Mouse (Mus musculus) liver, embryonic 14.5 days (tissue): ENCODE data around the gene Bfsp2. TPM values are rescaled to one million over a fixed set of nuclear protein-coding genes. Genes with fewer than 3 reads are reported as not detected.
A peak's percentile ranks its signal among the peaks of the same experiment; 100 is the strongest.

ENCODE experiments used
- ATAC-seq: fragments of 200-750 bp; cut with Nextera tagmentation; 2 replicates; pipeline ENCODE4 v1.8.0; 2017; ENCODE audit warnings: moderate number of reproducible peaks, mild to moderate bottlenecking, moderate library complexity; ENCODE audit not compliant: insufficient read depth
- DNase-seq, 3 experiments: peaks; one replicate each; pipeline ENCODE4 v3.0.0-alpha.2; 2012 to 2013; ENCODE audit warnings: low read depth in 3 of 3, low spot score in 3 of 3
- H3K27ac ChIP-seq: fragments of 300-500 bp; sonication (generic); 2 replicates; pipeline ENCODE4 v1.5.1; 2014; ENCODE audit warnings: moderate library complexity, mild to moderate bottlenecking, control low read depth, inconsistent platforms
- H3K27me3 ChIP-seq: fragments of 300-500 bp; sonication (generic); 2 replicates; pipeline ENCODE4 v1.6.1; 2014; ENCODE audit warnings: mild to moderate bottlenecking, low read length, moderate library complexity; ENCODE audit not compliant: control insufficient read depth, insufficient read depth
- H3K36me3 ChIP-seq: fragments of 300-500 bp; sonication (generic); replicated peaks from 2 replicates; pipeline ENCODE4 v1.6.1; 2014; ENCODE audit warnings: low read depth; ENCODE audit not compliant: control insufficient read depth, insufficient read depth
- H3K4me1 ChIP-seq, 2 experiments: fragments of 200-500 bp in 1 of 2; fragments of 300-500 bp in 1 of 2; sonication (generic) in 1 of 2; replicated peaks; 2 replicates each; pipeline ENCODE4 v1.6.1; 2012 to 2014; ENCODE audit warnings: antibody characterized with exemption in 1 of 2, inconsistent platforms in 1 of 2, low read length in 1 of 2; ENCODE audit not compliant: control insufficient read depth in 2 of 2, insufficient read depth in 2 of 2
- H3K4me2 ChIP-seq: fragments of 300-500 bp; sonication (generic); 2 replicates; pipeline ENCODE4 v1.6.1; 2014; ENCODE audit warnings: low read depth, mild to moderate bottlenecking, control low read depth, moderate library complexity
- H3K4me3 ChIP-seq, 2 experiments: fragments of 200-500 bp in 1 of 2; fragments of 300-500 bp in 1 of 2; sonication (generic) in 1 of 2; 2 replicates each; pipeline ENCODE4 v1.5.1; 2012 to 2014; ENCODE audit warnings: low read depth in 2 of 2, low read length in 2 of 2, mild to moderate bottlenecking in 2 of 2, control low read depth in 1 of 2, inconsistent platforms in 1 of 2, moderate library complexity in 1 of 2; ENCODE audit not compliant: insufficient read depth in 1 of 2
- H3K9ac ChIP-seq: fragments of 300-500 bp; sonication (generic); replicated peaks from 2 replicates; pipeline ENCODE4 v1.6.1; 2014; ENCODE audit warnings: mild to moderate bottlenecking, control low read depth, moderate library complexity
- H3K9me3 ChIP-seq: fragments of 300-500 bp; sonication (generic); 2 replicates; pipeline ENCODE4 v1.6.1; 2016; ENCODE audit warnings: low read length, mixed read lengths; ENCODE audit not compliant: control insufficient read depth
- CTCF ChIP-seq: IDR thresholded peaks from 2 replicates; pipeline ENCODE4 v1.5.1; 2016; ENCODE audit warnings: antibody characterized with exemption, low read depth, control low read depth
- EP300 ChIP-seq: IDR thresholded peaks from 2 replicates; pipeline ENCODE4 v1.6.1; 2016; ENCODE audit warnings: antibody characterized with exemption, low read depth
- WGBS: fragments of 180-500 bp; shearing (Covaris S2); extraction: QIAGEN DNeasy Blood & Tissue Kit; methylation state at CpG from one replicate; pipeline ENCODE4 v1.1.7; 2014; ENCODE audit not compliant: insufficient replicate concordance; 5-methylcytosine and 5-hydroxymethylcytosine counted together
- polyA plus RNA-seq, 2 experiments: library from polyadenylated mRNA; depleted of rRNA in 1 of 2; stranded (reverse) in 1 of 2; unstranded in 1 of 2; fragments of >200 nt; fragmentation: Nextera tagmentation in 1 of 2; extraction: Ambion mirVana in 1 of 2; gene quantifications; 2 replicates each; pipeline versions ENCODE4 v1.2.1 to v1.2.3; 2012 to 2014

Gene Bfsp2
- polyA plus RNA-seq, 2 experiments, result 0.73 to 1.0 TPM

- H3K27ac ChIP-seq, result no peak overlapping the region
- H3K9me3 ChIP-seq, result no peaks in the 10 kb centered on the region
- 55% methylated on average over 11 of the region's 11 CpGs for WGBS
- no peak overlapping the region for H3K9ac ChIP-seq
- no peaks in the 10 kb centered on the region for H3K27me3 ChIP-seq
- H3K4me3 ChIP-seq, result no peak overlapping the region
- DNase-seq (no peak), ATAC-seq (no peak)
- no peak for TF ChIP-seq EP300
- TF ChIP-seq CTCF, result no peak
- no peaks in the 10 kb centered on the region for H3K36me3 ChIP-seq
- 0 out of 4 replicates have a peak, but pooled peaks cover 0 to 3% of the 10 kb centered on the region in 2 experiments for H3K4me1 ChIP-seq
- H3K4me2 ChIP-seq, result no peak overlapping the region
Observed at GRCm38 (mm10) chr9:103426425-103426824, 53.8 kb downstream of the Bfsp2 start.

- Histone ChIP-seq H3K9me3 (no peaks in the 10 kb centered on the region), H3K27ac (no peak overlapping the region), H3K27me3 (no peaks in the 10 kb centered on the region), H3K4me3 (no peak overlapping the region), H3K36me3 (no peaks in the 10 kb centered on the region), H3K4me2 (no peak overlapping the region), H3K9ac (no peak overlapping the region), H3K4me1 (0 out of 4 replicates have a peak, but pooled peaks cover 0 to 3% of the 10 kb centered on the region in 2 experiments)
- ATAC-seq, result no peak
- DNase-seq, result peak in 2 of 3 experiments; percentile 4 to 30
- whole genome bisulfite sequencing, result 12% methylated on average over 11 of the region's 11 CpGs
- no peak for TF ChIP-seq EP300
- no peak for TF ChIP-seq CTCF
Observed at GRCm38 (mm10) chr9:103424869-103425268, 55.4 kb downstream of the Bfsp2 start.

- Histone ChIP-seq H3K36me3 (no peaks in the 10 kb centered on the region), H3K27ac (no peak overlapping the region), H3K9ac (no peak overlapping the region), H3K4me1 (0 out of 4 replicates have a peak, but pooled peaks cover 0 to 3% of the 10 kb centered on the region in 2 experiments), H3K27me3 (no peaks in the 10 kb centered on the region), H3K4me2 (no peak overlapping the region), H3K9me3 (no peaks in the 10 kb centered on the region), H3K4me3 (no peak overlapping the region)
- TF ChIP-seq EP300 (no peak), CTCF (no peak)
- no peak for ATAC-seq
- 37% methylated on average over 8 of the region's 8 CpGs for WGBS
- DNase-seq, result no peak
Observed at GRCm38 (mm10) chr9:103423951-103424350, 56.3 kb downstream of the Bfsp2 start.

- no peak overlapping the region for H3K27ac ChIP-seq
- no peak overlapping the region for H3K4me2 ChIP-seq
- no peak for TF ChIP-seq CTCF
- TF ChIP-seq EP300, result no peak
- H3K4me3 ChIP-seq, result no peak overlapping the region
- no peak for DNase-seq
- H3K27me3 ChIP-seq, result no peaks in the 10 kb centered on the region
- H3K9me3 ChIP-seq, result no peaks in the 10 kb centered on the region
- no peak for ATAC-seq
- no peaks in the 10 kb centered on the region for H3K36me3 ChIP-seq
- 72% methylated on average over 7 of the region's 7 CpGs for WGBS
- H3K9ac ChIP-seq, result no peak overlapping the region
- H3K4me1 ChIP-seq, result 0 out of 4 replicates have a peak, but pooled peaks cover 0 to 3% of the 10 kb centered on the region in 2 experiments
Observed at GRCm38 (mm10) chr9:103423384-103423783, 56.8 kb downstream of the Bfsp2 start.

- Histone ChIP-seq H3K27me3 (no peaks in the 10 kb centered on the region), H3K4me3 (no peak overlapping the region), H3K4me1 (0 out of 4 replicates have a peak, but pooled peaks cover 0 to 3% of the 10 kb centered on the region in 2 experiments), H3K9me3 (no peaks in the 10 kb centered on the region), H3K9ac (no peak overlapping the region), H3K4me2 (no peak overlapping the region), H3K27ac (no peak overlapping the region), H3K36me3 (no peaks in the 10 kb centered on the region)
- TF ChIP-seq CTCF, result no peak
- no peak for TF ChIP-seq EP300
- 63% methylated on average over 18 of the region's 18 CpGs for WGBS
- DNase-seq (no peak), ATAC-seq (no peak)
Observed at GRCm38 (mm10) chr9:103422847-103423246, 57.4 kb downstream of the Bfsp2 start.
